ENCODE assay signal across 15 mouse cellular contexts in the genomic region with DNA sequence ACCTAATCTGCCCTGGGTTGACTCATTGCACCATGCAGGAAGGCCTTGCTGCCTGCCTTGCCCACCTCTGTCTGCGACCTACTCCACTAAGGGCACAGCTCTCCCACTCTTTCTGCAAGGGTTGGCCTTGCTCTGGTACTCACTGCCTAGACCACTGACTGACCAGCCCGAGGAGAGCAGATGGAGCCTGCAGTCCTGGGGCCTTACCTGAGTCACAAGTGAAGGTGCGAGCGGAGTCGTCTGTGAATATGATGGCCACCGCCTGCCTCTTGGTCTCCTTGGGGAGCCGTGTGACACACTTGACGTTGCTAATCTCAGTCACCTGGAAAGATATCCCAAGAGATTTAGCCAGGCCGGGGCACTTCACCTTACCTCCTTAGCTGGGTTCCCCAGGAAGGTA.
"Had no signal": no experiment of that assay in that cellular context is flagged by ENCODE, and none has a peak within 500 bp of the region (broad histone marks: within the 10 kb centered on the region; RNA-seq: fewer than 3 reads in every experiment).

No protein-coding gene starts in this region.

- H3K9ac ChIP-seq: neural tube, embryonic 13.5 days; stomach, embryonic 15.5 days had no signal

- H3K4me2 ChIP-seq: neural tube, embryonic 13.5 days; neural tube, embryonic 15.5 days; stomach, embryonic 15.5 days had no signal

- H3K4me3 ChIP-seq: neural tube, embryonic 13.5 days; neural tube, embryonic 15.5 days; stomach, embryonic 15.5 days had no signal

- H3K27me3 ChIP-seq: neural tube, embryonic 13.5 days; neural tube, embryonic 15.5 days; stomach, embryonic 15.5 days had no signal

- H3K27ac ChIP-seq: neural tube, embryonic 13.5 days; neural tube, embryonic 15.5 days; stomach, embryonic 15.5 days; stomach, postnatal 0 days had no signal

- DNase-seq: retina, postnatal 1 day; right cerebral cortex, adult 18-20 months; right cerebral cortex, postnatal 14 days; right cerebral cortex, postnatal 25 days; right cerebral cortex, postnatal 4 days; spleen, adult 18-20 months; thymus, adult 18-20 months; thymus, adult 2 months; thymus, postnatal 14 days; thymus, postnatal 25 days; thymus, postnatal 36 days had no signal

- H3K9me3 ChIP-seq: neural tube, embryonic 13.5 days; neural tube, embryonic 15.5 days; stomach, embryonic 15.5 days had no signal
